Mouse (Mus musculus) midbrain, embryonic 12.5 days (tissue): ENCODE measurements around the gene Cd52. TPM values are rescaled to one million over a fixed set of nuclear protein-coding genes. Genes with fewer than 3 reads are reported as not detected.
"Not testable (repeated sequence)": the region's sequence is repeated elsewhere in the genome, so short reads cannot be mapped to it uniquely, and the experiment has no call there.

Source experiments
- ATAC-seq: fragments of 200-750 bp; cut with Nextera tagmentation; 2 replicates; pipeline ENCODE4 v1.8.0; 2017; ENCODE audit warnings: low read depth, moderate TSS enrichment, moderate library complexity; ENCODE audit not compliant: low FRiP score
- H3K27ac ChIP-seq: fragments of 300-500 bp; sonication (generic); replicated peaks from 2 replicates; pipeline ENCODE4 v1.5.1; 2016; ENCODE audit warnings: mild to moderate bottlenecking
- H3K27me3 ChIP-seq: fragments of 300-500 bp; sonication (generic); 2 replicates; pipeline ENCODE4 v1.6.1; 2016; ENCODE audit warnings: mild to moderate bottlenecking
- H3K36me3 ChIP-seq: fragments of 300-500 bp; sonication (generic); 2 replicates; pipeline ENCODE4 v1.6.1; 2016
- H3K4me1 ChIP-seq: fragments of 300-500 bp; sonication (generic); 2 replicates; pipeline ENCODE4 v1.6.1; 2016
- H3K4me2 ChIP-seq: fragments of 300-500 bp; sonication (generic); replicated peaks from 2 replicates; pipeline ENCODE4 v1.6.1; 2016; ENCODE audit warnings: mild to moderate bottlenecking, moderate library complexity
- H3K4me3 ChIP-seq: fragments of 300-500 bp; sonication (generic); 2 replicates; pipeline ENCODE4 v1.5.1; 2016; ENCODE audit warnings: mild to moderate bottlenecking
- H3K9ac ChIP-seq: fragments of 300-500 bp; sonication (generic); replicated peaks from 2 replicates; pipeline ENCODE4 v1.6.1; 2016; ENCODE audit warnings: mild to moderate bottlenecking, moderate library complexity
- H3K9me3 ChIP-seq: fragments of 300-500 bp; sonication (generic); 2 replicates; pipeline ENCODE4 v1.6.1; 2016; ENCODE audit warnings: mild to moderate bottlenecking
- WGBS: fragments of 180-500 bp; shearing (Covaris S2); methylation state at CpG from one replicate; pipeline ENCODE4 v1.1.7; 2016; 5-methylcytosine and 5-hydroxymethylcytosine counted together
- polyA plus RNA-seq: library from polyadenylated mRNA; unstranded; fragments of >200 nt; fragmentation: Nextera tagmentation; extraction: Ambion mirVana; gene quantifications from 2 replicates; pipeline ENCODE4 v1.2.1, GENCODE M21; 2016

Gene Cd52
- polyA plus RNA-seq, result 2.0 and 5.5 TPM in 2 replicates

GRCm38 (mm10) chr4:134094923-134095547 lies at the start of gene Cd52:
Cd52 (minus strand) TSS chr4:134095082.
- Histone ChIP-seq H3K4me1 (no peaks in the 10 kb centered on the region), H3K36me3 (no peaks in the 10 kb centered on the region), H3K9ac (no peak within 1 kb of the TSS), H3K4me3 (no peak within 1 kb of the TSS), H3K27ac (no peak within 1 kb of the TSS), H3K9me3 (no peaks in the 10 kb centered on the region), H3K27me3 (no peaks in the 10 kb centered on the region), H3K4me2 (no peak within 1 kb of the TSS)
- ATAC-seq, result no peak
- WGBS, result 58% methylated on average over 3 of the region's 3 CpGs

GRCm38 (mm10) chr4:134144297-134144696 lies 49.4 kb upstream of the Cd52 start:
- H3K4me1 ChIP-seq, H3K4me3 ChIP-seq, H3K27me3 ChIP-seq, H3K9ac ChIP-seq, H3K4me2 ChIP-seq, H3K9me3 ChIP-seq, ATAC-seq, H3K27ac ChIP-seq: not testable (repeated sequence)
- peaks cover 39% of the 10 kb centered on the region for H3K36me3 ChIP-seq
- WGBS, result 92% methylated on average over 5 of the region's 5 CpGs

- H3K4me3 ChIP-seq, result no peak overlapping the region
- 78% methylated on average over 2 of the region's 2 CpGs for WGBS
- no peak overlapping the region for H3K4me2 ChIP-seq
- ATAC-seq, result no peak
- H3K27me3 ChIP-seq, result no peaks in the 10 kb centered on the region
- no peak overlapping the region for H3K9ac ChIP-seq
- no peaks in the 10 kb centered on the region for H3K9me3 ChIP-seq
- no peak overlapping the region for H3K27ac ChIP-seq
- peaks cover 9% of the 10 kb centered on the region; the same call in 1 of the 2 replicates for H3K36me3 ChIP-seq
- H3K4me1 ChIP-seq, result no peaks in the 10 kb centered on the region
These were observed 44.0 kb upstream of the Cd52 start for GRCm38 (mm10) chr4:134138857-134139256.

DNA sequence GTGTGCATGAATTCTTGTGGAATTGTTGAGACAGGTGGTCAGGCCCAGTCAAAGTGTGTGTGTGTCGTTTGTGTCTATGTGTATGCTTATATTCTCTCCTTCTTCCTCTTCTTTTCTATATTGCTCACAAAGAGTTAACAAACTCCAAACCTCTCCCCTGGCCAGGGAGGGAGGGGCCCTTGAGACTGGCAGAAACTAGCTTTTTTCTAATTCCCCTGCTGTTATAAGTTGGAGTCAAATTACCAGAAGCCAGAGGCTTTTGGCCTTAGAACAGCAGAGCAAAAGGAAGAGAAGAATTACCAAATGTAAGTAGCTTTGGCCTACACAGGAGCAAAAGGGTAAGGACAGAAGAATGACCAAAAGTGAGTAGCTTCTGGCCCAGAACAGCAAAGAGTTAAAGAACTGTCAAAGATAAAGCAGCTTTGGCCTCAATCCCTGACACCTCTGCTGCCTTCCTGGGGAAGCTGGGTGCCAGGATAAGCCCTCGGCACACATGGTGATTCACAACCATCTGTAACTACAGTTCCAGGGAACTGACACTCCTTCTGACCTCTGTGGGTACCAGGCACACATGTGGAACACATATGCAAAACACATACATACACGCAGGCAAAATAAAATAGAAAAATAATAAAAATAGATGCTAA lies 41.5 kb upstream of the Cd52 start:
- Histone ChIP-seq H3K4me1 (no peaks in the 10 kb centered on the region), H3K36me3 (peaks cover 16% of the 10 kb centered on the region; the same call in 1 of the 2 replicates), H3K9me3 (no peaks in the 10 kb centered on the region), H3K27me3 (no peaks in the 10 kb centered on the region), H3K27ac (no peak overlapping the region), H3K9ac (no peak overlapping the region), H3K4me2 (no peak overlapping the region), H3K4me3 (no peak overlapping the region)
- ATAC-seq, result no peak
- 75% methylated on average over 3 of the region's 3 CpGs for WGBS

DNA sequence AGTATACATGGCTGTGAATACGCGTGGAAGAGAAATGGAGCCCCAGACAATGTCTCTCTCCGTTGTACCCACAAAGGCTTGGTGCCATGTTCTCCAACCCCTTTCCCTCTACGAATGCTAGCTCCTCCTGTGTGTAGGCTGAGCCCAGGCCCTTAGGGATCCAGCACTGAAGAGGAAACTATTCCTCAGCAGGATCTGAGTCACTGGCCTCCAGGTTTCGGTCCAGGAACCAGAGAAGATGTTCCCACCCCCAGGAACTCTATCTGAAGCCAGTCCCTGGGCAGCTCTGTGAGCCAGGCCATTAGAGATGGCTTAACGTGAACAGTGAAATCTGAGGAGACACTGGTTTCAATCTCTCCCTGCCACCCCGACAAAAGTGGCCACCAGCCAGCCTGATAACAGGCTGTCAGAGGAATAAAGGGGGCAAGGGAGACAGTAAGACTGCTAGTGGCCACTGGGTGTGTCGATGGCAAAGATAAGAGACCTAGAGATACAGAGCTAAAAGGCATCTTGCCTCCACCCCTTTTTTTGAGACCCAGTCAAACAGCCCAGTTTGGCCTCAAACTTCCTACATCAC lies 37.7 kb upstream of the Cd52 start:
- H3K27ac ChIP-seq, result no peak overlapping the region
- H3K4me1 ChIP-seq, result peaks cover 15% of the 10 kb centered on the region
- H3K4me2 ChIP-seq, result no peak overlapping the region
- H3K9me3 ChIP-seq, result no peaks in the 10 kb centered on the region
- H3K9ac ChIP-seq, result no peak overlapping the region
- H3K4me3 ChIP-seq, result no peak overlapping the region
- no peaks in the 10 kb centered on the region for H3K27me3 ChIP-seq
- 87% methylated on average over 8 of the region's 8 CpGs for WGBS
- ATAC-seq, result no peak
- peaks cover 23% of the 10 kb centered on the region for H3K36me3 ChIP-seq

- H3K36me3 ChIP-seq, result peaks cover 23% of the 10 kb centered on the region
- H3K9me3 ChIP-seq, result no peaks in the 10 kb centered on the region
- no peak for ATAC-seq
- peaks cover 20% of the 10 kb centered on the region for H3K4me1 ChIP-seq
- no peak overlapping the region for H3K4me2 ChIP-seq
- H3K4me3 ChIP-seq, result no peak overlapping the region
- H3K9ac ChIP-seq, result no peak overlapping the region
- 89% methylated on average over 3 of the region's 3 CpGs for WGBS
- no peak overlapping the region for H3K27ac ChIP-seq
- no peaks in the 10 kb centered on the region for H3K27me3 ChIP-seq
These were observed 37.2 kb upstream of the Cd52 start for GRCm38 (mm10) chr4:134132117-134132516.

GRCm38 (mm10) chr4:134129482-134129881 lies 34.6 kb upstream of the Cd52 start:
- Histone ChIP-seq H3K27ac (no peak overlapping the region), H3K9me3 (no peaks in the 10 kb centered on the region), H3K4me3 (no peak overlapping the region), H3K4me2 (peak overlapping the region; percentile 94), H3K27me3 (no peaks in the 10 kb centered on the region), H3K36me3 (peaks cover 19% of the 10 kb centered on the region), H3K9ac (no peak overlapping the region; the same call in 1 of the 2 replicates), H3K4me1 (peaks cover 26% of the 10 kb centered on the region)
- WGBS, result 54% methylated on average over 6 of the region's 6 CpGs
- ATAC-seq, result no peak

GRCm38 (mm10) chr4:134128983-134129362 lies 34.1 kb upstream of the Cd52 start:
- H3K9me3 ChIP-seq, result no peaks in the 10 kb centered on the region
- peak overlapping the region; percentile 94 for H3K4me2 ChIP-seq
- H3K4me1 ChIP-seq, result peaks cover 29% of the 10 kb centered on the region
- peak; percentile 71 for ATAC-seq
- H3K27ac ChIP-seq, result peak overlapping the region; percentile 74
- WGBS, result 3% methylated on average over 14 of the region's 14 CpGs
- no peaks in the 10 kb centered on the region for H3K27me3 ChIP-seq
- peak overlapping the region; percentile 80 for H3K9ac ChIP-seq
- peak overlapping the region; percentile 73 for H3K4me3 ChIP-seq
- H3K36me3 ChIP-seq, result peaks cover 19% of the 10 kb centered on the region

DNA sequence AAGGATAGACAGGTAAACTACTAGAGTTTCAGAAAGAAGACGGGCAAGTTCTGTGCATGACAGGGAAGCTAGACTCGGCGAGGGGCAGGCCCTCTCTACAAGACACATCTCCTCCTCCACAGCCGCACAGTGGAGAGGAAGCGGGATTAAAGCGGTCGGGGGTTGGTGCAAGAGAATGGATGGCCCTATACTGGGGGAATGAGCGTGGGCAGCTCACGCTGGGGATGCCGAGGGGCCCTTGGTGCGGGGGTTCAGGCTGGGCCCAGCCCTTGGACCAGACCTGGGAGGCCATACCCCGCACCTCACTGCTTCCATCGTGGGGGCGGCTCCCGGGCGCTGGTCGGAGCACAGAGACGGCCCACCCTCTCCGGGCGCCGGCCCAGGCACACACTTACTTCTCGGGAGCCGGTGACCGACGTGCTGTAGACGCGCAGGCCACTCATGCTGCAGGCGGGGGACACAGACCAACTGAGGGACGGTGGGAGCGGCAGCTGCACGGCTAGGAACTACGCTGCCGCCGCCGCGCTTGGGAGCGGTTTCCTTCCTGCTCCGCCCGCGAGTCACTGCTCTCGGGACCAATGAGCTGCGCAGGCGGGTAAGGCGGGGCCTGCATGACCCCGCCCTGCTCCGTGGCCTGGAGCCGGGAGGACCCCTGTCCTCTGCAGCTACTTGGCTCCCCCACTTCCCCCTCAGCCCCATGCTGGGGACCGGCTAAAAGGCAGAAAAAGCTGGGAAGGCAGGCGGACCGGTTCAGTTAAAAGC lies 33.5 kb upstream of the Cd52 start, which contains the start of gene Sh3bgrl3:
Gene Sh3bgrl3 (minus strand): TSS at position 569 of the 762 bp plus-strand sequence.
- H3K9ac ChIP-seq, result peak within 1 kb of the TSS; percentile 80
- ATAC-seq, result peak; percentile 94
- H3K4me1 ChIP-seq, result peaks cover 29% of the 10 kb centered on the region
- H3K9me3 ChIP-seq, result no peaks in the 10 kb centered on the region
- no peaks in the 10 kb centered on the region for H3K27me3 ChIP-seq
- WGBS, result under 1% methylated on average over 50 of the region's 50 CpGs
- peaks cover 19% of the 10 kb centered on the region for H3K36me3 ChIP-seq
- peak within 1 kb of the TSS; percentile 73 for H3K4me3 ChIP-seq
- peak within 1 kb of the TSS; percentile 74 for H3K27ac ChIP-seq
- peak within 1 kb of the TSS; percentile 94 for H3K4me2 ChIP-seq

- no peaks in the 10 kb centered on the region for H3K27me3 ChIP-seq
- peak overlapping the region; percentile 94 for H3K4me2 ChIP-seq
- peaks cover 29% of the 10 kb centered on the region for H3K4me1 ChIP-seq
- peak overlapping the region; percentile 73 for H3K4me3 ChIP-seq
- no peak for ATAC-seq
- H3K9ac ChIP-seq, result peak overlapping the region; percentile 80
- no peaks in the 10 kb centered on the region for H3K9me3 ChIP-seq
- H3K36me3 ChIP-seq, result peaks cover 19% of the 10 kb centered on the region
- peak overlapping the region; percentile 74; the same call in 1 of the 2 replicates for H3K27ac ChIP-seq
- WGBS, result 59% methylated on average over 8 of the region's 8 CpGs
These were observed 32.9 kb upstream of the Cd52 start for GRCm38 (mm10) chr4:134127793-134128192.

DNA sequence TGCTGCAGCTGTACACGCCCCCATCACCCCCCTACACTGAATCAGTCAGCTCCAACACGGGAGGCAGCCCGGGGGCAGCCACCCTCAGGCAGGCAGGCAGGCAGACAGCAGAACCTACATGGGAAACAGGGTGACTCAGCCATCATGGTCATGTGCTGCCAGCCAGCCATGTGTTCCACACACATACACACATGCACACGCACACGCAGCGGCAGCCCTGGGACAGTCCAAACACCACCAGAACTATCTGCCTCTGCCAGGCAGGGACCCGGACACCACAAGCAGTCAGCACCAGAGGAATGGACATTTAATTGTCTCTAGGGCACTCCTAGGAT lies 32.2 kb upstream of the Cd52 start:
- H3K27ac ChIP-seq, result no peak overlapping the region
- no peaks in the 10 kb centered on the region for H3K9me3 ChIP-seq
- peaks cover 15% of the 10 kb centered on the region for H3K36me3 ChIP-seq
- peaks cover 29% of the 10 kb centered on the region for H3K4me1 ChIP-seq
- H3K9ac ChIP-seq, result peak overlapping the region; percentile 80; the same call in 1 of the 2 replicates
- no peak overlapping the region for H3K4me2 ChIP-seq
- H3K27me3 ChIP-seq, result no peaks in the 10 kb centered on the region
- H3K4me3 ChIP-seq, result no peak overlapping the region
- 89% methylated on average over 7 of the region's 7 CpGs for WGBS
- ATAC-seq, result no peak
